In the genomic region with DNA sequence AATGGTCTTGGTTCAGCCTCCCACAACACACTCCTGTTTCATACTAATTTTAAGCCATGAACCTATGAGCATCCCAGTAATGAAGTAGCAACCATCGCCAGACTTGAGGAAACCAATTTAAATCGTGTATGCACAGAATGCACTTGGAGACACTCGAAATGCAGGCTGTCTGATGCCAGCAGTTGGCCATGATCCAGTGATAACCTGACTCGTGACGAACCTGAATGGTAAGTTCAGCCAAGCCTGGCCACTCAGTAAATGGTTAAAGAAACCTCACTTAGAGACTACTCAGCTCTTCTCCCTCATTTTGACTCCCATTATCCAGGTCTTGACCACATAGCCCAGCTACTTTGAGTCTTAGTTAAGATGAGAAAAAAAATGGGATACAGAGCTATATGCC, we compare ENCODE assay signal across 15 mouse cellular contexts.
"Had no signal": no experiment of that assay in that cellular context is flagged by ENCODE, and none has a peak within 500 bp of the region (broad histone marks: within the 10 kb centered on the region; RNA-seq: fewer than 3 reads in every experiment).

No protein-coding gene starts in this region.

- H3K4me3 ChIP-seq: layer of hippocampus, adult 2 months; left cerebral cortex, adult 2 months; limb, embryonic 10.5 days; liver, embryonic 13.5 days; midbrain, embryonic 12.5 days; neural tube, embryonic 13.5 days had no signal

- ATAC-seq: hindbrain, postnatal 0 days; liver, postnatal 0 days; midbrain, embryonic 16.5 days had no signal

- H3K4me2 ChIP-seq: liver, embryonic 13.5 days; midbrain, embryonic 12.5 days; neural tube, embryonic 13.5 days had no signal

- H3K4me1 ChIP-seq: limb, embryonic 10.5 days; liver, embryonic 13.5 days; midbrain, embryonic 12.5 days; neural tube, embryonic 13.5 days had no signal

- H3K36me3 ChIP-seq: liver, embryonic 13.5 days; midbrain, embryonic 12.5 days; neural tube, embryonic 13.5 days had no signal

- H3K9ac ChIP-seq: liver, embryonic 13.5 days; liver, postnatal 0 days; midbrain, embryonic 12.5 days; neural tube, embryonic 13.5 days had no signal

- H3K9me3 ChIP-seq: limb, embryonic 10.5 days; liver, embryonic 13.5 days; midbrain, embryonic 12.5 days; neural tube, embryonic 13.5 days had no signal

- H3K27me3 ChIP-seq: liver, embryonic 13.5 days; midbrain, embryonic 12.5 days; neural tube, embryonic 13.5 days had no signal

- DNase-seq: liver, embryonic 13.5 days; liver, postnatal 0 days; retina, postnatal 1 day; right cerebral cortex, postnatal 4 days; spleen, adult 18-20 months; thymus, adult 18-20 months; thymus, postnatal 14 days had no signal

- H3K27ac ChIP-seq: hindbrain, postnatal 0 days; kidney, postnatal 0 days; layer of hippocampus, adult 2 months; left cerebral cortex, adult 2 months; limb, embryonic 10.5 days; liver, embryonic 13.5 days; midbrain, embryonic 12.5 days; neural tube, embryonic 13.5 days had no signal
